ENCODE assay signal across 23 mouse cellular contexts in genomic region chr6:30272911-30273310, GRCm38 (mm10). TPM values are rescaled to one million over a fixed set of nuclear protein-coding genes. Genes with fewer than 3 reads are reported as not detected.
DNase-seq lines count a peak whose midpoint lies in the region; ATAC-seq and TF ChIP-seq lines count a peak whose summit lies in the region.
"Had no signal": no experiment of that assay in that cellular context is flagged by ENCODE, and none has a peak within 500 bp of the region (broad histone marks: within the 10 kb centered on the region; RNA-seq: fewer than 3 reads in every experiment).

No protein-coding gene starts in this region.

- no peak for DNase-seq in heart, postnatal 10 days
- no peak for DNase-seq in midbrain, embryonic 10.5 days (ENCODE audit: low spot score)
- no peak for DNase-seq in midbrain, postnatal 0 days (ENCODE audit: low spot score)
- DNase-seq in WW6 (ENCODE audit: low read depth, low spot score) (peak; percentile 20), adipocyte (ENCODE audit: low spot score) (no peak)
- peak; percentile 4 for DNase-seq in retina, postnatal 1 day
- DNase-seq: adrenal gland, postnatal 36 days; cerebellum, adult 9-10 months; forebrain, postnatal 0 days; kidney, adult 9 months; kidney, postnatal 36 days; lung, postnatal 14 days; right cerebral cortex, postnatal 4 days; thymus, postnatal 14 days had no signal

- 39% methylated on average over 3 of the region's 3 CpGs for WGBS in heart, embryonic 12.5 days
- WGBS in midbrain, embryonic 10.5 days = 39% methylated on average over 3 of the region's 3 CpGs
- WGBS in midbrain, postnatal 0 days = 23% methylated on average over 3 of the region's 3 CpGs

- H3K27me3 ChIP-seq in heart, embryonic 12.5 days (replicated peaks) = no peaks in the 10 kb centered on the region
- H3K27me3 ChIP-seq in midbrain, embryonic 10.5 days (ENCODE audit: low read depth, poor library complexity, severe bottlenecking) = no peaks in the 10 kb centered on the region
- H3K27me3 ChIP-seq in midbrain, postnatal 0 days (ENCODE audit: insufficient read depth, low read length) = no peaks in the 10 kb centered on the region
- H3K27me3 ChIP-seq: heart, embryonic 15.5 days; limb, embryonic 13.5 days; liver, embryonic 15.5 days; megakaryocyte, embryonic 14.5 days; neural tube, embryonic 15.5 days had no signal

- H3K4me1 ChIP-seq in heart, embryonic 12.5 days (replicated peaks) = peaks cover 59% of the 10 kb centered on the region
- peaks cover 32% of the 10 kb centered on the region for H3K4me1 ChIP-seq in midbrain, embryonic 10.5 days
- H3K4me1 ChIP-seq in midbrain, postnatal 0 days (ENCODE audit: insufficient read depth, low read length) = no peaks in the 10 kb centered on the region
- H3K4me1 ChIP-seq: neural tube, embryonic 15.5 days had no signal

- intact Hi-C loops in heart, postnatal 10 days (cut with DNase I) = no loop called here

- no peak overlapping the region for H3K4me3 ChIP-seq in heart, embryonic 12.5 days
- H3K4me3 ChIP-seq in midbrain, embryonic 10.5 days = no peak overlapping the region
- H3K4me3 ChIP-seq in midbrain, postnatal 0 days (ENCODE audit: low read depth, low read length) = no peak overlapping the region
- H3K4me3 ChIP-seq: heart, embryonic 15.5 days; limb, embryonic 13.5 days; liver, embryonic 15.5 days; megakaryocyte, embryonic 14.5 days; myocyte; neural tube, embryonic 15.5 days had no signal

- peak overlapping the region; percentile 68; the same call in 1 of the 2 replicates for H3K27ac ChIP-seq in heart, embryonic 12.5 days (ENCODE audit: poor library complexity, severe bottlenecking)
- peak overlapping the region; percentile 14; the same call in 1 of the 2 replicates for H3K27ac ChIP-seq in midbrain, embryonic 10.5 days (replicated peaks)
- H3K27ac ChIP-seq in midbrain, postnatal 0 days (ENCODE audit: low read depth, low read length) = no peak overlapping the region
- H3K27ac ChIP-seq: heart, embryonic 15.5 days; limb, embryonic 13.5 days; liver, embryonic 15.5 days; neural tube, embryonic 15.5 days had no signal

- TF ChIP-seq CTCF in midbrain, postnatal 0 days (IDR thresholded peaks at IDR 0.05) = no peak

- no peak overlapping the region for H3K9ac ChIP-seq in heart, embryonic 12.5 days
- H3K9ac ChIP-seq in midbrain, postnatal 0 days (replicated peaks; ENCODE audit: low read length, poor library complexity, severe bottlenecking) = no peak overlapping the region
- H3K9ac ChIP-seq: forebrain, postnatal 0 days; heart, embryonic 15.5 days; limb, embryonic 13.5 days; liver, embryonic 15.5 days; neural tube, embryonic 15.5 days had no signal

- peaks cover 49% of the 10 kb centered on the region for H3K36me3 ChIP-seq in heart, embryonic 12.5 days
- peaks cover 52% of the 10 kb centered on the region for H3K36me3 ChIP-seq in midbrain, embryonic 10.5 days
- peaks cover 12% of the 10 kb centered on the region; the same call in 1 of the 2 replicates for H3K36me3 ChIP-seq in midbrain, postnatal 0 days (ENCODE audit: insufficient read depth, low read length)

- no peak for ATAC-seq in heart, embryonic 12.5 days (ENCODE audit: insufficient number of reproducible peaks, low FRiP score)
- no peak for ATAC-seq in midbrain, postnatal 0 days (ENCODE audit: low FRiP score)
- ATAC-seq: activated CD4-positive, CD25-positive, alpha-beta regulatory T cell, adult 4 months; forebrain, postnatal 0 days; inflammation-experienced regulatory T-cells, adult 6 months had no signal

- H3K9me3 ChIP-seq in heart, embryonic 12.5 days (replicated peaks) = no peaks in the 10 kb centered on the region
- H3K9me3 ChIP-seq in midbrain, embryonic 10.5 days (replicated peaks) = no peaks in the 10 kb centered on the region
- no peaks in the 10 kb centered on the region for H3K9me3 ChIP-seq in midbrain, postnatal 0 days (ENCODE audit: low read length)
- H3K9me3 ChIP-seq: heart, embryonic 15.5 days; limb, embryonic 13.5 days; liver, embryonic 15.5 days; megakaryocyte, embryonic 14.5 days; neural tube, embryonic 15.5 days had no signal

- no peak overlapping the region for H3K4me2 ChIP-seq in heart, embryonic 12.5 days
- H3K4me2 ChIP-seq in midbrain, postnatal 0 days (ENCODE audit: low read depth, low read length, poor library complexity, severe bottlenecking) = no peak overlapping the region
- H3K4me2 ChIP-seq: heart, embryonic 15.5 days; limb, embryonic 13.5 days; liver, embryonic 15.5 days; neural tube, embryonic 15.5 days had no signal

RNA-seq across cellular contexts. Expression of gene Ube2h, which starts 31.4 kb away (rescaled TPM):
- 69.3 and 70.9 TPM in 2 replicates for polyA plus RNA-seq in heart, embryonic 12.5 days (2016; fragmentation: Nextera tagmentation; extraction: Ambion mirVana)
- total RNA-seq in heart, postnatal 10 days (2021) = 10 to 100 TPM; 84.2 to 86.2 TPM
- polyA plus RNA-seq in midbrain, embryonic 10.5 days (2016; fragmentation: Nextera tagmentation; extraction: Ambion mirVana) = 29.0 and 35.1 TPM in 2 replicates
- total RNA-seq in midbrain, postnatal 0 days (2014; rRNA removed) = 47.8 and 57.0 TPM in 2 replicates
- polyA plus RNA-seq in midbrain, postnatal 0 days (2015; fragmentation: Nextera tagmentation; extraction: Ambion mirVana) = 40.0 and 43.1 TPM in 2 replicates

Comparison
In these comparisons a context has a peak if more than half of its experiments do, and no peak if none do; other contexts are left out.
1. DNase-seq: peak in WW6 (single experiment) and retina, postnatal 1 day (single experiment); none in heart, postnatal 10 days (0 of 2), midbrain, embryonic 10.5 days (single experiment), midbrain, postnatal 0 days (single experiment) and adipocyte (single experiment).